Mouse (Mus musculus) regulatory T cell (primary cell): ENCODE measurements around the gene Ccl26.
"Not testable (repeated sequence)": the region's sequence is repeated elsewhere in the genome, so short reads cannot be mapped to it uniquely, and the experiment has no call there.

Source experiments
- in situ Hi-C: fragments of 300-600 bp; cut with MboI, MseI; formaldehyde crosslinking; loops from one replicate; pipeline ENCODE4 v1.15.1; 2025; ENCODE audit warnings: high pct_unique_total_duplicates

The Ccl26 gene

DNA sequence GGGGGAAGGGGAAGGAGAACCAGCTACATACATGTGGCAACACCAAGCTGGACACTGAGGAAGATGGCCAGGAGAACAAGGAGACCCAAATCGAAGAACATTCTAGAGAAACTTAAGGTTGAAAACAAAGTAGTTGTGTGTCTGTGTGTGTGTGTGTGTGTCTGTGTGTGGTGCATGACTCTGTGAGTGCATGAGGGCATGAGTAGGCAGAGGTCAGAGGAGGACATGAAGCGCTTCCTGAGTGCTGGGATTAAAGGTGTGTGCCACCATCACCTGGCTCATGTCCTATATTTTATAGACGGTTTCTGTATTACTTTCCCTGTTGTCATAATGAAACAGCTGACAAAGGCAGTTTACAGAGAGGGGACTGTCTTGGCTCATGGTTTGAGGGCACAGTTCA lies at the start of gene Ccl26:
Gene Ccl26 (minus strand): TSS at position 101 of the 400 bp plus-strand sequence.
- in situ Hi-C loops, result no loop called here

DNA sequence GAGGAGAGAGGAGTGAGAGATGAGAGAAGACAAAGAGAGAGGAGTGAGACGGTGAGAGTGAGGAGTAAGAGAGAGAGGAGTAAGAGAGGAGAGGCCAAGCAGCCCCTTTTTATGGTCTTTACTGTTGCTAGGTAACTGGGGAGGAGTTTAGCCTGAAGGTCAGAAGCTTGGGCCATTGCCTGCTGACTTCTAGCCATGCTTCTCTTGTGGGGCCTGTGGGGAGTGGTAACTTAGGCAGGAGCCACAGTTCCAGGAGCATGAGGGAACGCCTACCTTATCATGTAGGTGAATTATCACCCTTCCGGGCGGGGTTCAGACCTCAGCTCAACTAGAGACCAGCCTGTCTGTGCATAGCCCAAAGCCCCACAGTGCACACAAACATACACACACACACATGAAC lies 46.4 kb upstream of the Ccl26 start:
- in situ Hi-C loops, result no loop called here

DNA sequence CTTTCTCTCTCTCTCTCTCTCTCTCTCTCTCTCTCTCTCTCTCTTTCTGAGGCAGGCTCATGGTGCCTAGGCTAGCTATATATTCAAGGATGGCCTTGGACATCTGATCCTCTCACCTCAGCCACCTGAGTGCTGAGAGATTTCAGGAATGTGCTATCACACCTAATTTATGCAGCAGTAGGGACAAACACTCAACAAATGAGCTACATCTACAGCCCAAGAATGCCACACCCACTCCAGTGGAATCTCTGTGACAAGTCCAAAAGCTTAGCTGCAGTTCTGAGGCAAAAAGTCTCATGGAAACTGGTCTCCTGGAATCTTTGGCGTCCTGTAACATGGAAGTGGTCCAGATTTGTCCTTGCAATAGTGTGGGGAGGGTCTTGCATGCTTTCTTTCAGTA lies 44.2 kb upstream of the Ccl26 start:
- in situ Hi-C loops, result no loop called here

GRCm38 (mm10) chr5:135606717-135607116 lies 43.3 kb upstream of the Ccl26 start:
- in situ Hi-C loops, result not testable (repeated sequence)

- in situ Hi-C loops, result not testable (repeated sequence)
These were observed 41.3 kb upstream of the Ccl26 start for GRCm38 (mm10) chr5:135604643-135605042.

DNA sequence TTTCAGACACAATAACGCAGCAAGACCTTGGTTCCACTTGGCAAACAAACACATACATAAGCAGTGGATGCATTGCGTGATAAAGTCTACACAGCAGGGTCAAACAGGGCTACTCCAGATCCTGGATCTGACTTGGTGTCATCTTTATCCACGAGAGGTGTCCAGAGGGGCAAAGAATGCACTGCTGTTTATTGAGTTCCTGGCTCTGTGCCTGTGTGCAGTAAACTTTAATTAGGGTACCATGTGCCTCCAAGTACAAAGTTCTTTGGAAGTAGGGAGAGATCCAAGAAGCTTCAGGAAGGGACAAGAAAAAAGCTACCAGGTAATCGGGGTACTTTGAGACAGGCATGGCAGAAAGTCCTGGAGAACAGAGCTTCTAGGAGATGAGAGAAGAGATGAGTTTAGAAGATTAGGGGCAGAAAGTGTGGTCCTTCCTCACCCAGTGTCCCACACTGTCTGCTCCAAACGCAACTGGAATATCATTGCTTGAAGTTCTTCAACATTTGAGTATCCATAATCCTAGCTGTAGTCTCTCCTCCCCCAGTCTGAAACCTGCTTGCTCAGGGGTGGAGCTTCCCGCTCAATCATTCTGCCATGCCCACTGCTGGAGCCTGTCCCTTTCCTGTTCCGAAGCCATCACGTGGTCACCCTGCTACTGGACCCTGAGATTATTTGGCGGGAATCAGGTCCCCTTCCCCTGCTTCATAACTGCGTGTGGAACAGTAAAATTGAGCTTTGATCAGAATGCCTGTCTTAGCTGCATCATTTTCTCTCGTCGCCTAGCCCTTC lies 26.8 kb upstream of the Ccl26 start:
- in situ Hi-C loops, result no loop called here

DNA sequence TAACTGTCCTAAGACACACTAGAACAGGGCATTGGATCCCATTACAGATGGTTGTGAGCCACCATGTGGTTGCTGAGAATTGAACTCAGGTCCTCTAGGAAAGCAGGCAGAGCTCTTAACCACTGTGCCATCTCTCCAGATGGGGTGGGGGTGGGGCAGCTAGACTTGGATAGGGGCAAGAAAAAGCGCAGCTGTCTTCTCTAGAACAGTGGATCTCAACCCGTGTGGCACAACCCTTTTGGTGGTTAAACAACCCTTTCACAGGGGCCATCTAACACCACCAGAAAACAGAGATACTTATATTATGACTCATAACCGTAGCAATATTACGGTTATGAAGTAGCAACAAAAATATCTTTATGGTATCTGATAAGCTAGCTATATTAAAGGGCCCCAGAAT lies 24.4 kb upstream of the Ccl26 start:
- in situ Hi-C loops, result no loop called here

GRCm38 (mm10) chr5:135585691-135586090 lies 22.3 kb upstream of the Ccl26 start:
- in situ Hi-C loops, result no loop called here

- in situ Hi-C loops, result no loop called here
These were observed 19.0 kb upstream of the Ccl26 start for GRCm38 (mm10) chr5:135582330-135582729.

- in situ Hi-C loops, result no loop called here
These were observed 16.0 kb upstream of the Ccl26 start for GRCm38 (mm10) chr5:135579331-135579751.

GRCm38 (mm10) chr5:135576055-135576454 lies 12.7 kb upstream of the Ccl26 start:
- in situ Hi-C loops, result no loop called here

GRCm38 (mm10) chr5:135573006-135573405 lies 9.6 kb upstream of the Ccl26 start, which contains the start of gene Ccl24:
Ccl24 (minus strand) TSS chr5:135573049.
- in situ Hi-C loops, result no loop called here

DNA sequence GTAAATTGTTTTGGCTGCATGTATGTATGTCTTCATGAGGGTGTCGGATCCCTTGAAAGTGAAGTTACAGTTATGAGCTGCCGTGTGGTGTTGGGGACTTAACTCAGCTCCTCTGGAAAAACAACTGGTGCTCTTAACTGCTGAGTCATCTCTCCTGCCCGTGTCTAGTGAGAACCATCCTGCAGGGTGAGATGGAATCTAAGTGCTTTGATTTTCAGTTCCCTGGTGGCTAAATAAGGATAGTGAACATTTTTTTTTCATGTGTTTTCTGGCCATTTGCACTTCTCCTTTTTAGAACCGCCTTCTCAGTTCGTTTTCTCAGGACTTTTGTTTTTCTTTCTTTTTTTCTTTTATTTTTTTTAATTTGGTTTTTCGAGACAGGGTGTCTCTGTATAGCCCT lies 5.3 kb upstream of the Ccl26 start:
- in situ Hi-C loops, result no loop called here

DNA sequence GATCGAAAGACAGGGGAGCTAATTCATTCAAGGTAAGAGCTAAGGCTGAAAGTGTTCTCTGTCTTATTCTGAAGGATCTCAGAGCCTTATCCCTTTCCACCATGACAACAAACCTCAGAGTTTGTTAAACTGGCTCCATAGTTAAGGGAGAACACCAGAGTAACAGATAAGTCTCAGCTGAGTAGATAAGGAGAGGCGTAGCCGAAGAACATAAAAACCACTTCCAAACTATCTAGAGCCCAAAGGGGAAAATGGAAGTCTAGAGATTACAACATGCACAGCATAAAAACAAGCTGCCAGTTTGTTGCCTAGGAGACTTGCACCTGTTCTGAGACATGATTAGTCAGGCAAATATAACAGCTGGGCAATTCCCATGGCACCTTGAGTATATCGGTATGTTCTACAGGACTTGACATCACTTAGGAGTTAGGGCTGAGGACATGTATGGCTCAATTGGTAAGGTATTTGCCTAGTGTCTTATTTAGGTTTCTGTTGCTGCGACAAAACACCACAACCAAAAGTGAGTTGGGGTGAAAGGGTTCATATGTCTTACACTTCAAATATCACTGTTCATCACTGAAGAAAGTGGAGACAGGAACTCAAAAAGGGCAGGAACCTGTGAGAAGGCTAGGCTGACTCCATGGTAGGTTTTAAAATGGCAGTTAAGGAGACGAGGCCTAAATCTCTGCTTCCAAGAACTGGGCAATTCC lies 4.3 kb upstream of the Ccl26 start:
- in situ Hi-C loops, result no loop called here

- in situ Hi-C loops, result no loop called here
These were observed 5.7 kb downstream of the Ccl26 start for GRCm38 (mm10) chr5:135557671-135558070.

DNA sequence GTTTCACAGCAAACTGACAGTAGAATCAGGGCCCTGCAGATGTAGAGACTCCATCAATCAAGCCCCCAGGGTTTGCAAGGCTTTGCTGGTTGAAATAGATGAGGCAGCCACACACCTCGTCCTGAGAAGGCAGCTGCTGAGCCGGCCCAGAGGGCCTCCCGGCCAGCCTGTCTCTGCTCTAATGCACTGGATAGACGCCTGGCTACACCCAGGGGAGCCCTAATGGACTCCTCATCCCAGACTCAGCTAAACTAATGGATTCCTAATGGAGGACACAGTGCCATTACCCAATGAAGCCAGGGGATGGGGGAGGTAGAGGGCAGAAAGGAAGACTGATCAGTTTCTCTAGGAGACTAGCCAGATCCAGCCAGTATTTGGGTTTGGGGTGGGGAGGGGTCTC lies 6.3 kb downstream of the Ccl26 start:
- in situ Hi-C loops, result no loop called here

- in situ Hi-C loops, result no loop called here
These were observed 7.1 kb downstream of the Ccl26 start for GRCm38 (mm10) chr5:135556259-135556658.

DNA sequence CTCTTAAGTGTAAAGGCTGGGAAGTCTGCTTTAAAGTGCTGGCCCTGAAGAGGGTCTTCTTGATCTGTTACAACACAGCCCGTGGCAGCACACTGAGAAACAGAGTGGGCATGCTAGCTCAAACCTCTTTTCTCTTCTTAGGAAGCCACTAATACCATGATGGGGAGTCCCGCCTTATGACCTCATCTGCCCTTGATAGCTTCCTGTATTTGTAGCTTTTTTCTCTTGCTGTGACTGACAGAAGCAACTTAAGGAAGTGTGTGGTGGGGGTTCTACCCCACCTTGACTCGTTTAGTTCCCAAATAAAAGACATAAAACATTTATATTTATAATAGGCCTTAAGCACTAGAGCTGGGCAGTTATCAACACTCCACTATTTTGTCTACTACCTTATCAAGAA lies 11.8 kb downstream of the Ccl26 start:
- in situ Hi-C loops, result no loop called here

GRCm38 (mm10) chr5:135550910-135551309 lies 12.5 kb downstream of the Ccl26 start:
- in situ Hi-C loops, result no loop called here

GRCm38 (mm10) chr5:135547990-135548389 lies 15.4 kb downstream of the Ccl26 start:
- in situ Hi-C loops, result no loop called here

DNA sequence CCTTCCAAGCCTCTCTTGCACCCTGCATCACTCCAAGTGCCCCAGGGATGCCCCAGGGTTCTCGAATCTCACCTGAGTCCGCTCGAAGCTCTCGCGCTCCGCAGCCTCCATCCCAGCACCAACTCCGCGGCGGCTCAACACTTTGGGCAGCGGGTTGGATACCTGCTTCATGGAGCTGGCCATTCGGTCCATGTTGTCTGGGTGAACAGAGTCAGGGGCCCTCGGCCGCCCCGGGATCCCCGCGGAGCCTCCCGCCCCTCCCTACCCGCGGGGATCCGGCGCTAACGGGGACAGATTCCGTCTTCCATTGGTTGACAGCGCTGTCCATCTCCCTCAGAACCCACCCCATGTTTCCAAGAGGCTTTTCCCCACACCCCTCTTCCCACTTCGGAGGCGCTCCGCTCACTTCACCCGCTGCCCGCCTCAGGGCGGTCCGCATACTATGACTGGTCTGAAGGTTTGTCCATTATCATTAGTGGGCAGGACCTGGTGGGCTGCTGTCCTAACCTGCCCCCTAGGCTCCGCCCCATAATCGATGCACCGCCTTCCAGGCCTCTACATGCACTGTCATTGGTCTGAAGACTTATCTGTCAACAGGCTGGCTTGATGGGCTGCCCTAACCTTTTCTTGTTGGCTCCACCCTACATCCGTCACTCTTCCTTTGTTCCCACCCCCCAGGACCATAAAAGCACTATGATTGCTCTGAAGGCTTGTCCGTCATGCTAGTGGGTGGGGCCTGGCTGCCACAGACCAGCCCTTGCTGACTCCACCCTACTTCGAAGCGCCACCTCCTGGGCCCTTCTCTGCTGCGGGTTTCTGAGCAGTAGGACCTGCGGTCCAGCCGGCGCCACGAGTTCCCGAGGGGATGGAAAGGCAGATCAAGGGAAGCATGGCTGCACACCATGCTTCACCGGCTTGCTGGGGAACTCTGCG lies 18.2 kb downstream of the Ccl26 start, which contains the start of gene Hip1:
Gene Hip1 (minus strand): TSS at position 256 of the 933 bp plus-strand sequence.
- in situ Hi-C loops, result no loop called here

- in situ Hi-C loops, result no loop called here
These were observed 19.3 kb downstream of the Ccl26 start for GRCm38 (mm10) chr5:135544032-135544558.
